9 mouse cellular contexts compared by ENCODE assay signal in the genomic region with DNA sequence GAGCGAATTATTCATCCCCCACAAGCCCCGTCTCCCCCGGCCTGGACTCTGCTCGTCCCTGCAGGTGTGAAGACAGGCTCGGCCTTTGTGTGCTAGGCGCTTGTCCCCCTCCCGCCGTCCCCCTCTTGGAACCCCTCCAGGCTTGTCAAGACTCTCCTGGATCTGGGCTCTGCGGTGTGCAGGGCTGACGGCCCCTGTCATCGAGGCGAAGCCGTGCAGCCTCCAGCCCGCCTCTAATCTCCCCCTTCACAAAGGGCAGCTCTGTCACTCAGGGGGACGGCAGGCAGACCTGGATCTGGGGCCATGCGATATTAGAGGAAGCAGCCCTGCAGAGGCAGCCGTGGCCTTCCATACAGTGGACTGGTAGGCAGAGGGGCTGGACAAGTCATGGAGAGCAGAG. TPM values are rescaled to one million over a fixed set of nuclear protein-coding genes. Genes with fewer than 3 reads are reported as not detected.
DNase-seq lines count a peak whose midpoint lies in the region; ATAC-seq and TF ChIP-seq lines count a peak whose summit lies in the region.
"Had no signal": no experiment of that assay in that cellular context is flagged by ENCODE, and none has a peak within 500 bp of the region (broad histone marks: within the 10 kb centered on the region; RNA-seq: fewer than 3 reads in every experiment).

No protein-coding gene starts in this region.

- ATAC-seq in forebrain, embryonic 15.5 days (replicated peaks) = peak; percentile 72
- no peak for ATAC-seq in limb, embryonic 14.5 days (ENCODE audit: low FRiP score, low read depth)
- peak; percentile 35 for ATAC-seq in stomach, embryonic 15.5 days (ENCODE audit: insufficient read depth, low FRiP score, low read depth)

- no peaks in the 10 kb centered on the region for H3K27me3 ChIP-seq in forebrain, embryonic 15.5 days
- no peaks in the 10 kb centered on the region for H3K27me3 ChIP-seq in limb, embryonic 14.5 days (ENCODE audit: control insufficient read depth, insufficient read depth, low read length)
- 0 out of 2 replicates have a peak, but pooled peaks cover 8% of the 10 kb centered on the region for H3K27me3 ChIP-seq in stomach, embryonic 15.5 days (replicated peaks)

- peak overlapping the region; percentile 37 for H3K4me2 ChIP-seq in forebrain, embryonic 15.5 days (replicated peaks)
- peak overlapping the region; percentile 30 for H3K4me2 ChIP-seq in limb, embryonic 14.5 days (replicated peaks; ENCODE audit: low read depth, low read length, severe bottlenecking)
- peak overlapping the region; percentile 13; the same call in 1 of the 2 replicates for H3K4me2 ChIP-seq in stomach, embryonic 15.5 days

- H3K4me1 ChIP-seq in forebrain, embryonic 15.5 days = peaks cover 15% of the 10 kb centered on the region
- 0 out of 2 replicates have a peak, but pooled peaks cover 4% of the 10 kb centered on the region for H3K4me1 ChIP-seq in limb, embryonic 14.5 days (ENCODE audit: control insufficient read depth, insufficient read depth, low read length)
- H3K4me1 ChIP-seq in stomach, embryonic 15.5 days = peaks cover 4% of the 10 kb centered on the region; the same call in 1 of the 2 replicates

- WGBS in forebrain, embryonic 15.5 days = 1% methylated on average over 17 of the region's 17 CpGs
- 7% methylated on average over 17 of the region's 17 CpGs for WGBS in limb, embryonic 14.5 days
- WGBS in stomach, embryonic 15.5 days = 9% methylated on average over 17 of the region's 17 CpGs

- H3K4me3 ChIP-seq in forebrain, embryonic 15.5 days = peak overlapping the region; percentile 16
- H3K4me3 ChIP-seq in limb, embryonic 14.5 days (replicated peaks; ENCODE audit: low read length) = no peak overlapping the region
- H3K4me3 ChIP-seq in stomach, embryonic 15.5 days (replicated peaks) = no peak overlapping the region
- H3K4me3 ChIP-seq: myocyte had no signal

- no peaks in the 10 kb centered on the region for H3K9me3 ChIP-seq in forebrain, embryonic 15.5 days
- H3K9me3 ChIP-seq in limb, embryonic 14.5 days (ENCODE audit: control insufficient read depth, low read length) = no peaks in the 10 kb centered on the region
- H3K9me3 ChIP-seq in stomach, embryonic 15.5 days = no peaks in the 10 kb centered on the region

- 0 out of 2 replicates have a peak overlapping the region, but pooled peaks have one; percentile 1 for H3K27ac ChIP-seq in forebrain, embryonic 15.5 days (replicated peaks)
- no peak overlapping the region for H3K27ac ChIP-seq in limb, embryonic 14.5 days (replicated peaks; ENCODE audit: low read depth, low read length)
- H3K27ac ChIP-seq in stomach, embryonic 15.5 days = no peak overlapping the region

- peak; percentile 23 for DNase-seq in right cerebral cortex, postnatal 4 days
- DNase-seq in right cerebral cortex, adult 18-20 months = no peak
- DNase-seq in limb, embryonic 14.5 days (ENCODE audit: low spot score) = no peak
- DNase-seq in urinary bladder, postnatal 10 days (ENCODE audit: low spot score) = no peak
- no peak for DNase-seq in gastrocnemius, adult 8-10 months (ENCODE audit: low spot score in 2 of 2)
- DNase-seq in adrenal gland, postnatal 14 days = no peak

- H3K9ac ChIP-seq in forebrain, embryonic 15.5 days (replicated peaks) = peak overlapping the region; percentile 23
- H3K9ac ChIP-seq in limb, embryonic 14.5 days (ENCODE audit: low read depth, low read length, severe bottlenecking) = peak overlapping the region; percentile 45; the same call in 1 of the 2 replicates
- no peak overlapping the region for H3K9ac ChIP-seq in stomach, embryonic 15.5 days

- TF ChIP-seq POLR2A in limb, embryonic 14.5 days (IDR thresholded peaks at IDR 0.05; ENCODE audit: borderline replicate concordance, extremely low read depth, insufficient read depth, insufficient read length) = no peak

- no peaks in the 10 kb centered on the region for H3K36me3 ChIP-seq in forebrain, embryonic 15.5 days
- H3K36me3 ChIP-seq in limb, embryonic 14.5 days (ENCODE audit: control insufficient read depth, insufficient read depth, low read length) = no peaks in the 10 kb centered on the region
- no peaks in the 10 kb centered on the region for H3K36me3 ChIP-seq in stomach, embryonic 15.5 days

RNA-seq across cellular contexts. Expression of a gene that starts 47.8 kb away (rescaled TPM):
- polyA plus RNA-seq in forebrain, embryonic 15.5 days (2015; fragmentation: Nextera tagmentation; extraction: Ambion mirVana) = 246 and 262 TPM in 2 replicates
- 316 and 329 TPM in 2 replicates for polyA plus RNA-seq in limb, embryonic 14.5 days (2012; rRNA removed)
- polyA plus RNA-seq in limb, embryonic 14.5 days (2014; fragmentation: Nextera tagmentation; extraction: Ambion mirVana) = 381 and 396 TPM in 2 replicates
- 387 and 458 TPM in 2 replicates for polyA plus RNA-seq in stomach, embryonic 15.5 days (2015; fragmentation: Nextera tagmentation; extraction: Ambion mirVana)
- total RNA-seq in gastrocnemius, adult 8-10 months (2022) = 100 to 1,000 TPM in 1 of 4 experiments, 10 to 100 TPM in 3; 67.2 to 101 (median 85.6) TPM
- total RNA-seq in adrenal gland, postnatal 14 days (2021) = 183 and 185 TPM in 2 replicates
